Mouse (Mus musculus): ENCODE data around the gene Nrtn. TPM values are rescaled to one million over a fixed set of nuclear protein-coding genes. Genes with fewer than 3 reads are reported as not detected.

Nrtn gene
- polyA plus RNA-seq, 1 experiment = 7.8 TPM

GRCm38 (mm10) chr17:56729151-56729550 is 28.2 kb downstream of the Nrtn start:
- Histone ChIP-seq H3K36me3 (ENCODE audit: control insufficient read depth, insufficient read depth, low read length) (no peaks in the 10 kb centered on the region), H3K27me3 (ENCODE audit: control insufficient read depth, insufficient read depth, low read length) (no peaks in the 10 kb centered on the region), H3K4me3 (ENCODE audit: control insufficient read depth, low read depth, low read length) (no peak overlapping the region), H3K27ac (ENCODE audit: control insufficient read depth, insufficient read depth, low read depth, low read length) (no peak overlapping the region), H3K4me1 (ENCODE audit: control insufficient read depth, insufficient read depth, low read length) (peaks cover 12% of the 10 kb centered on the region)
- TF ChIP-seq CTCF (IDR thresholded peaks at IDR 0.05; ENCODE audit: control insufficient read depth, insufficient read depth, insufficient replicate concordance, low read depth, low read length) = no peak
- TF ChIP-seq POLR2A (IDR thresholded peaks at IDR 0.05; ENCODE audit: control insufficient read depth, low read depth, low read length) = no peak

GRCm38 (mm10) chr17:56728117-56728516 is 29.2 kb downstream of the Nrtn start:
- no peak overlapping the region for H3K4me3 ChIP-seq (ENCODE audit: control insufficient read depth, low read depth, low read length)
- no peaks in the 10 kb centered on the region for H3K27me3 ChIP-seq (ENCODE audit: control insufficient read depth, insufficient read depth, low read length)
- no peaks in the 10 kb centered on the region for H3K36me3 ChIP-seq (ENCODE audit: control insufficient read depth, insufficient read depth, low read length)
- no peak overlapping the region for H3K27ac ChIP-seq (ENCODE audit: control insufficient read depth, insufficient read depth, low read depth, low read length)
- H3K4me1 ChIP-seq (ENCODE audit: control insufficient read depth, insufficient read depth, low read length) = peaks cover 12% of the 10 kb centered on the region
- no peak for TF ChIP-seq CTCF (IDR thresholded peaks at IDR 0.05; ENCODE audit: control insufficient read depth, insufficient read depth, insufficient replicate concordance, low read depth, low read length)
- no peak for TF ChIP-seq POLR2A (IDR thresholded peaks at IDR 0.05; ENCODE audit: control insufficient read depth, low read depth, low read length)

DNA sequence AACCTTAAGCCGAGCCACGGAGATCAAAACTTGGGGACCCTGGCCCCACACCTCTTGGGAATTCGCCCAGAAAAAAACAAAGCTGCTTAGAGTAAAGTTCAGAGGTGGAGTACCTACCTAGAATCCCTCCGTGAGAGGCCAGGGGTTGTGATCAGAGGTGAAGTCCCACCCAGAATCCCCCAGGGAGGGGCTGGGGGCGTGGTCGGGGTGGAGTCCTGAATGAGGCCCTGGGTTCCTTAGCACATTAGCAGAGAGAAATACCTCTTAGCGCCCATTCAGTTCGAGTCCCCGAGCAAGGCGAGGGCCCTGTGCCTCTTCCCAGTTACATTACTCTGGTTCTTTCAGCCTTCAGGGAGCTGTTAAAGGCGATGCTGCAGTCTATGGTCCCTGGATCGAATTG is 29.7 kb downstream of the Nrtn start:
- H3K4me1 ChIP-seq (ENCODE audit: control insufficient read depth, insufficient read depth, low read length) = peaks cover 12% of the 10 kb centered on the region
- no peaks in the 10 kb centered on the region for H3K27me3 ChIP-seq (ENCODE audit: control insufficient read depth, insufficient read depth, low read length)
- H3K4me3 ChIP-seq (ENCODE audit: control insufficient read depth, low read depth, low read length) = no peak overlapping the region
- TF ChIP-seq CTCF (IDR thresholded peaks at IDR 0.05; ENCODE audit: control insufficient read depth, insufficient read depth, insufficient replicate concordance, low read depth, low read length) (no peak), POLR2A (IDR thresholded peaks at IDR 0.05; ENCODE audit: control insufficient read depth, low read depth, low read length) (no peak)
- H3K27ac ChIP-seq (ENCODE audit: control insufficient read depth, insufficient read depth, low read depth, low read length) = no peak overlapping the region
- no peaks in the 10 kb centered on the region for H3K36me3 ChIP-seq (ENCODE audit: control insufficient read depth, insufficient read depth, low read length)

DNA sequence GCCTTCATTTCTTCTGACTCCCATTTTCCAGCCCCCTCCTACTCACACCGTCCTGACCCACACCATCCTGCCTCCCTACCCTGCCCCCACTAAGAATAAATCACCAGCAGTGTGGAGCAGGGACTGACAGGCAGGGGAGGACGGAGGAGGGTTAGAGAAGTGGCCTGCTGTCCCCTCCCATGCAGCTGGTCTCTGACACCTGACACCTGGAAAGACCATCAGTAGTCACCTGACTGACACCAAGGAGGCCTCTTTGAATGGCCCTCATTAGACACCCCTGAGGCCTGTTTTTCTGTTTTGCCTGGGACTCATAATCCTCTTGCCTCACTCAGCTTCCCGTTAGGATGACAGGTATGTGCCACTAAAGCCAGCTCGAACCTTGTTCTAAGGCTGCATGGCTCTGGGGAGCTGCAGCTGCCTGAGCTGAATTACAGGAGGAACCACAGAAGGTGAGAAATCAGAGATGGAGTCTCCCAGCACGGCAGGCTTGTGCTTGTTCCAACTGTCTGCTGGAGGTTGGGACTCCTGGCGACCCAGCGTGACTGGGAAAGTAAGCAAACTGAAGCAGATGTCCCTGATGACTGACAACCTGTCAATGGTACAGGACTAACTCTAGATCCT is 30.2 kb downstream of the Nrtn start:
- no peak overlapping the region for H3K27ac ChIP-seq (ENCODE audit: control insufficient read depth, insufficient read depth, low read depth, low read length)

GRCm38 (mm10) chr17:56723419-56724161 is 33.7 kb downstream of the Nrtn start:
- H3K27ac ChIP-seq (ENCODE audit: control insufficient read depth, insufficient read depth, low read depth, low read length) = no peak overlapping the region
- TF ChIP-seq POLR2A (IDR thresholded peaks at IDR 0.05; ENCODE audit: control insufficient read depth, low read depth, low read length) = no peak
- TF ChIP-seq CTCF (IDR thresholded peaks at IDR 0.05; ENCODE audit: control insufficient read depth, insufficient read depth, insufficient replicate concordance, low read depth, low read length) = no peak
- H3K4me1 ChIP-seq (ENCODE audit: control insufficient read depth, insufficient read depth, low read length) = peaks cover 12% of the 10 kb centered on the region
- H3K4me3 ChIP-seq (ENCODE audit: control insufficient read depth, low read depth, low read length) = no peak overlapping the region
- H3K36me3 ChIP-seq (ENCODE audit: control insufficient read depth, insufficient read depth, low read length) = no peaks in the 10 kb centered on the region; the same call in 1 of the 2 replicates
- H3K27me3 ChIP-seq (ENCODE audit: control insufficient read depth, insufficient read depth, low read length) = no peaks in the 10 kb centered on the region

More for the DNA sequence above, 30.2 kb downstream of the Nrtn start:
- Histone ChIP-seq H3K27me3 (ENCODE audit: control insufficient read depth, insufficient read depth, low read length) (no peaks in the 10 kb centered on the region), H3K4me1 (ENCODE audit: control insufficient read depth, insufficient read depth, low read length) (peaks cover 12% of the 10 kb centered on the region), H3K36me3 (ENCODE audit: control insufficient read depth, insufficient read depth, low read length) (no peaks in the 10 kb centered on the region), H3K4me3 (ENCODE audit: control insufficient read depth, low read depth, low read length) (no peak overlapping the region)
- TF ChIP-seq POLR2A (IDR thresholded peaks at IDR 0.05; ENCODE audit: control insufficient read depth, low read depth, low read length) (no peak), CTCF (IDR thresholded peaks at IDR 0.05; ENCODE audit: control insufficient read depth, insufficient read depth, insufficient replicate concordance, low read depth, low read length) (no peak)

DNA sequence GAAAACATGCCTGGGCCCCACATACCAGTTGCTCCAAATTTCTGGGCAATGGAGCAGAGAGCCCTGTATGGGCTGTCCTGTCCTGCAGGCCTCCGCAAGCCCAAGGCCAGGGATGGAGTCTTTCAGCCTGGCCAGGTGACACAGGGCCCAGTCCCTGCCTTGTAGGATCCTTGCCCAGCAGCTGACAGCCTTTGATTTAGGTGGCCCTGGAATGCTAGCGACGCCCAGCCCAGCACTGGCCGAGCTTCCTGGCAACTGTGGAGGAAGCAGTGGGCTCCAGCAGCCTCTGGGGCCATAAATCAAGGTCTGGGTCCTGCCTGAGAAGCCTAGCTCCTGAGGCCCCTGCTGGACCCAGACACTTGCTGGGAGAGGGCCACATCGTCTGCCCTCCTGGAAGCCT is 34.9 kb downstream of the Nrtn start:
- Histone ChIP-seq H3K27me3 (ENCODE audit: control insufficient read depth, insufficient read depth, low read length) (no peaks in the 10 kb centered on the region), H3K36me3 (ENCODE audit: control insufficient read depth, insufficient read depth, low read length) (no peaks in the 10 kb centered on the region; the same call in 1 of the 2 replicates), H3K27ac (ENCODE audit: control insufficient read depth, insufficient read depth, low read depth, low read length) (no peak overlapping the region), H3K4me1 (ENCODE audit: control insufficient read depth, insufficient read depth, low read length) (peaks cover 6% of the 10 kb centered on the region), H3K4me3 (ENCODE audit: control insufficient read depth, low read depth, low read length) (no peak overlapping the region)
- no peak for TF ChIP-seq CTCF (IDR thresholded peaks at IDR 0.05; ENCODE audit: control insufficient read depth, insufficient read depth, insufficient replicate concordance, low read depth, low read length)
- no peak for TF ChIP-seq POLR2A (IDR thresholded peaks at IDR 0.05; ENCODE audit: control insufficient read depth, low read depth, low read length)

- Histone ChIP-seq H3K27ac (ENCODE audit: control insufficient read depth, insufficient read depth, low read depth, low read length) (peak within 1 kb of the TSS; percentile 77), H3K4me1 (ENCODE audit: control insufficient read depth, insufficient read depth, low read length) (peaks cover 14% of the 10 kb centered on the region)
These were observed 39.8 kb downstream of the Nrtn start, which contains the start of the genes Ndufa11 and Vmac for GRCm38 (mm10) chr17:56717363-56718058. Gene Ndufa11 (plus strand): TSS chr17:56717767. Gene Vmac (minus strand): TSS chr17:56718022.

More at GRCm38 (mm10) chr17:56717363-56718058, 39.8 kb downstream of the Nrtn start, which contains the start of the genes Ndufa11 and Vmac:
- Histone ChIP-seq H3K27me3 (ENCODE audit: control insufficient read depth, insufficient read depth, low read length) (no peaks in the 10 kb centered on the region), H3K4me3 (ENCODE audit: control insufficient read depth, low read depth, low read length) (peak within 1 kb of the TSS; percentile 91), H3K36me3 (ENCODE audit: control insufficient read depth, insufficient read depth, low read length) (no peaks in the 10 kb centered on the region; the same call in 1 of the 2 replicates)
- no peak for TF ChIP-seq CTCF (IDR thresholded peaks at IDR 0.05; ENCODE audit: control insufficient read depth, insufficient read depth, insufficient replicate concordance, low read depth, low read length)
- TF ChIP-seq POLR2A (IDR thresholded peaks at IDR 0.05; ENCODE audit: control insufficient read depth, low read depth, low read length) = peak; percentile 79

Data from testis, adult 2 months (tissue).